Mouse (Mus musculus) megakaryocyte, adult 5-6 weeks (primary cell): ENCODE measurements around the gene H2al1b. TPM values are rescaled to one million over a fixed set of nuclear protein-coding genes. Genes with fewer than 3 reads are reported as not detected.
"Not testable (repeated sequence)": the region's sequence is repeated elsewhere in the genome, so short reads cannot be mapped to it uniquely, and the experiment has no call there.

Source experiments
- ATAC-seq: 2 replicates; pipeline ENCODE4 v1.8.0; 2016; ENCODE audit warnings: mild to moderate bottlenecking, inconsistent platforms; ENCODE audit not compliant: poor library complexity, severe bottlenecking
- total RNA-seq, 2 experiments: library from RNA; stranded (forward) in 1 of 2; stranded (reverse) in 1 of 2; fragments of 153-499, 151-499 nt in 1 of 2; fragments of 221-1000, 200-1000 nt in 1 of 2; gene quantifications; 2 replicates each; pipeline versions ENCODE4 v1.2.3 to v1.2.4; 2015 to 2017

Gene H2al1b
- not detected in 2 replicates for total RNA-seq (2015)
- total RNA-seq (2017), result not detected in 2 replicates

DNA sequence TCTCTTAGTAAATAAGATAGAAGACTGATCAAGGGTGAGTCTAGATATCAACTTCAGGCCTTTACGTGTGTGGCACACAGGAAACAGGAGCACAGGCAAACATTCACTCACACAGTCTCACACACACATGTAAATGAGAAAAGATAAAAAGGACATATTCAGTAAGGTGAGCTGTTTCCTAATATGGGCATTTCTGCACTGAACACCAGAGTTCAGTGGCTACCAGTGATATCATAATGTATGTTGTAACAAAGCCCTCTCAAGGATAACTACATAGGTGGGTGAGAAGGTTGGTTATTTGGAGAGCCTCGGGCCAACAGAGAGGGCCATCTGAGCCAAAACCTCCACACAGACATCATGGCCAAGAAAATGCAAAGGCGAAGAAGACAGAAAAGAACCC, at the start of gene H2al1b:
H2al1b (plus strand) TSS at position 301 of the 400 bp plus-strand sequence.
- not testable (repeated sequence) for ATAC-seq

DNA sequence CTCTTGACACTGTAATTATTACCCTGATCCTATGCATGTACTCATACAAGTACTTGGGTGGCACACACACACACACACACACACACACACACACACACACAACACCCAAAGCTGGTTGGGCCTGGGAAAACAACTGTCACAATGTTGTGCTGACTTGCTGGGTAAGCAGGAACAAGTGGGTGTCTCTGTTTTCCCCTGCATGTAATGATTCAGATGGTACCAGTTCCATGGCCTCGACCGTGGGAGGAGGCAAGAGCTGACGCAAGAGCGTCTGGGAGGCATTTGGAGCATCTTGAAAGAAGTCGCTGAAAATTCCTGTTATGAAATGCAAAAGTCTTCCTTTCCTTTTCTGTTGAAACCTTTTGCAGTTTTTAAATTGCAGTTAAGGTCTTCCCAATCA, 48.2 kb upstream of the H2al1b start:
- ATAC-seq, result no peak

DNA sequence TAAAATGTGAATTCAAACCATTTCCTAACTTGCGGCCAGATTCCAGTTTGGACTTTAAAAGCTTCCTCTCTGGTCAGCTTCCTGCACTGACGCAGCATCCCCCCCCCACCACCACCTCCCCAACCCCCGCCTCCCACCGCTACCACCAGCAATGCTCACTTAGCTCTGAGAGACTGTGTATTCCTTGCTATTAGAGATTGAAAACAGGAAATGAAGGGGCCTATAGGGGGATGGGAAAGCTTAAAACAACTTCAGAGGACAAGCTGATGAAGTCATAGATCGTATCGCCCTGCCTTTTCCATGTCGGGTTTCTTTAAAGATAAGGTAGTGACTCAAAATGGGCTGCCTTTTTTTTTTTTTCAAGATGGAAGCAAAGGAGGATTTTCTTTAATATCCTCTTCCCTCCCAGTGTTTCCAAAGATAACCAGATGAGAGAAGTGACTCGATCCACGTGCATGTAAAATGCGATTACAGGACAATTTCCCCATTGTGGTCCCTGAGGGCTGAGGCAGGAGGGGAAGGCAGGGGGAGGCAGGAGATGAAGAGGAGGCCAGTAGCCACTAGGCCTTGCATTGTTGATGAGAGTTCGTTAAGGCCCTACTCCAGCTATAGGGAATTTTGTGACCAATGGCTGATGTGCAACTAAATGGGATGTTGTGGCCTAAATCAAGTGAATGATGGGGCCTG, 47.6 kb upstream of the H2al1b start:
- ATAC-seq, result no peak

DNA sequence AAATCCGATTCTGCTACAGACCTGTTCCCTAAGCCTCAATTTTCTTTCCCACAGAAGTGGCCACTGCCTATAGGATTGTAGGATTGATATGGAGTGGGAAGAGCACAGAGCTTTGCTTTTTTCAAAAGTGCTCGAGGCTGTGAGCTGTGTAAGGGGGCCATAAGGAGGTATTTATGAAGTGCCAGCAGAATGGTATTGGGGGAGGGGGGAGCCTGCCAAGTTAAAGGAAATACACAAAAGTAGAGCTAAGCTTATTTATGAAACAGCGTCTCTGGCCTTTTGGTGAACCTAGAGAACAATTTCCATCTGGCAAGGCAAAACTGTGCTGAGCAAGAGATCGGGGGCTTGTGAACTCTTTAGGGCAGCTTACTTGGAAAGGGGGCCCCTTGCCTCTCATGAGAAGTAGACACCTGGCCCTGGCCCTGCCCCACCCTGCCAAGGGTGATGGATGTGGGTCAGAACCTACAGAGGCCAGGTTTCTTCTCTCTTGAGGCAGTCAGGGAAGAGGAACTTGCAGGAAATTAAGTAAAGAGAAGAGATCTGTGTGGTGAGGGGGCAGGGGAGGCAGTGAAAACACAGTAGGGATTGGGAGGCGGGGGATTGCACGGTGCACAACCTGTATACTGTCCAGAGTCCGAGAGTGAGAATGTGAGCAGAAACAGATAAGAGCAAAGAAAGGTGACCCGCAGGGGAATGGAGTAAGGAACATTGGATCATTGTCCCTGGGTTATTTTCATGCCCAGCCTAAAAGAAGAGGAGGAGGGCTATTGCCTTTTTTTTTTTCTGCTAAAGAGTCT, 46.5 kb upstream of the H2al1b start:
- no peak for ATAC-seq

DNA sequence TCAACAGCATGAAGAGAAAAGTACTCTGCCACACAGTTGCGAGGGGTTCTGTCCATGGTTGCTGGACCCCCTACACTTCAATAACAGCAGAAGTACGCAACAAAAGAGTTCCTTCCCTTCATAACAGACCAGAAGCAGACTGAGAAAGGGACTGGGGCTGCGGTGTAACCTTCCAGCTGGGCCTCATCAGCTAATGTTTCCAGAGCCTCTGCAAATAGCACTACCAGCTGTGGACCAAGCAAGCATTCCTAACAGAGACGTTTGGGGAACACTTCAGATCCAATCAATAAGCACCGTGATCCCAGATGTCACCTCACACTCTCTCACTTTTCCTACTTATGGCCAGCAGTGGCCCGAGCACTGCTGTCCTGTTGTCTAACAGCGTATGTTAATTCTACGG, 37.3 kb upstream of the H2al1b start:
- ATAC-seq, result no peak

DNA sequence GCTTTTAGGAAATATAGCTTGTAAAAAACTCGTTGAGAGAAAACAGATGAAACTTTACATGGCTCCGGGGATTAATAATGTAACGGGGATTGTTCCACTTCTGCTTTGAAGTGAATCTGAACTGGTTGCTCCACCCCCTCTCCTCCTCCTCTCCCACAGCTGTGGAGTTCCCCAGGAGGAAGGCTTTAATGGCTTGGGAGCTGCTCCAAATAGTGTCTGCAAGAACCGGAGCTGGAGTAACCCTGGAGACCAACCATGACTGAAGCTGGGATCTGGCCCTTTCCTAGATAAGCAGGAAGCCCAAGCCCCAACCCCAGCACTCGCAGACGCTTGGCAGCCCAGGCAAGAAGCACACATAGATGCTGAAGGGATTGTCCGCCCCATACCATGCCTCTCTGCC, 34.4 kb upstream of the H2al1b start:
- ATAC-seq, result no peak

DNA sequence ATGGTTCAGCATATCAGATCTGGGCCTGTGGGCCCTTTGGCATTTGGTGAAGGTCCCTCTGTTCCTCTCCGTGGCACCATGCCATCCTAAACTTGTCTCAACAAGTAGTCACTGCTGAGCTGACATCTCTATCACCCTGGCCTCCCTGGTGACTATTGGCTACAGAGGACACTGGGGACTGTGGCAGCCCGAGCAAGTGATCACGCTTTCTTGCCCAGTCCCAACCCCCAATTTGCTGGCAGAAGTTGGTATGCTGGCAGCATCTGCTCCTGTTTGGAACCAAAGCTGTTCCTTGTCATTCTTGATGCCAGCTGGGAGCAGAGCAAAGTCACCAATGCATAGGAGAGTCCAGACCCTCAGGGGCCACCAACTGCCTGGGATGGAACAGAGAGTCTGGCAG, 33.2 kb upstream of the H2al1b start:
- ATAC-seq, result no peak

DNA sequence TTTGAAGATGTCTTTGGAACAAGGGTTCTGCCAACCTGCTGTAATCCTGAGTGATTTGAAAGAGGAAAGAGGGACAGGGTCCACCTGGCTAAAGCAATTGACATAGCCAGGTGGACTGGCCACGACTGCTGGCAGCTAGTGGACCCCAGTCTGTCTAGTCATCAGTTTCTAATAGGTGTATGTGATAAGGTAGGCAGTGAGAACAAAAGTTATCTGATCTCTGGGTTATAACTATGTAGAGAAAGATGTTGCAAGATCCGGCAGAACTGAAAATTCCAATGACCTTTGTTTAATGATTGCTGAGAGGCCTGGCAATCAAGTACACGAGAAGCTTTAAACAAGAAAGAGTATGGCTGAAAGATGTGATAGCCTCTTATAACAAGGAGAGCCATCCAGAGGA, 29.0 kb upstream of the H2al1b start:
- ATAC-seq, result no peak

DNA sequence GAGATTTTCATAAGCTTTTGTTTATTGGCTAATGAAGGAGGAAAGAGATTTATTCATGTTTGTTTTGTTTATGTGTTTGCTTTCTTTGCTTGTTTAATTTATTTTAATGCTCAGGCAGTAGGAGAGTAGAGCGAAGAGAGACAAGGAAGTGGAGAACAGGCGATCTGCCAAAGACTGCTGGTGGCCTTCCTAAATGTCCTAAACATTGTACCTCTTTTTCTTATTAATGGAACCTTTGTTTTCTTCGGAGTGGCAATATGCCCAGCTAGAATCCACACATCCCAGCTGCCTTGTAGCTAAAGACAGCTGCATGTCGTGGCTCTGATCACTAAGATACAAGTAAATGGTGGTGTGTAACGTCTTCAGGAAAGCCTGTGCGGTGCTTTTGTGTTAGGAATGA, 25.1 kb upstream of the H2al1b start:
- ATAC-seq, result no peak

DNA sequence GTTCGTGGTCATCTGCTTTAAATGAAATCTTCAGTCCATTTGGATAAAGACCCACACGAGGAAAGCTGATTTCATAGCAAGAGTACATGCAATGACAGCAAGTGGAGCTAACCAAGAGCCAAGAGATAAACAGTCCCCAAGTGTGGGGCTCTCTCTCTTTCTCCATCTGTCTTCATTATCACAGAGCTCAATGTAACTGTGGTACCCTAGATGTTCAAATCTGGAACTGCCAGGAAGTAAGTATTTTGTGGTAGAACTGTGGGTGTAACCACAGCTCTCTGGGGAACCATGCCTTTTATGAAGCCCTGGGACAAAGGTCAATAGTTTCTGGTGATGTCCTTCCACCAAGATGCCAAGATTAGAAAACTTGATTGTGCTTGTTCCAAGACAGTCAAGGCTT, 21.5 kb upstream of the H2al1b start:
- no peak for ATAC-seq

DNA sequence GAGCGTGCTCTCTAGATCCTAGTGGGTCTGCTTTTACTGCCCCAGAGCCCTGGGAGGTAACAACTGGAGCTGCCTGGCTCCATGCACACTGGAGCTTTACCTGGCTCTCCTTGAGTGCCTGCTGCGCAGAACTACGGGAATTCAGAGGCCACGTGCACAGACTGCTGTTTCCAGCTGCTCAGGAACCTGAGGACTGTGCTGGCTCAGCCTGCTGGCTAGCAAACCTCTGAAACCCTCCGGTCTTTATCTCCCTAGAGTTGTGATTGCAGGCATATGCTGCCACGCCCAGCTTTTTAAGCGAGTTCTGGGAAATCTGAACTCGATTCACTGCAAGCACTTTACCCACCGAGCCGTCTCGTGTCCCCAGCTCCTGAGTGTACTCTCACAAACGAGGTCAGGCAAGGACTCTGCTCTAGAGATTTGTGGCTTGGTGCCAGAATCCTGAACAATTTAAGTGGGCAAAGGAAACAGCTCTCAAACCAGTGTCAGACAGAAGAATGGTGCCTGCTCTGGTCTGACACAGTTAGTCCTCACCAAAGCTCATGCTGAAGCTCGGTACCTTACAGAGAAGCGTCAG, 13.8 kb upstream of the H2al1b start:
- ATAC-seq, result no peak

DNA sequence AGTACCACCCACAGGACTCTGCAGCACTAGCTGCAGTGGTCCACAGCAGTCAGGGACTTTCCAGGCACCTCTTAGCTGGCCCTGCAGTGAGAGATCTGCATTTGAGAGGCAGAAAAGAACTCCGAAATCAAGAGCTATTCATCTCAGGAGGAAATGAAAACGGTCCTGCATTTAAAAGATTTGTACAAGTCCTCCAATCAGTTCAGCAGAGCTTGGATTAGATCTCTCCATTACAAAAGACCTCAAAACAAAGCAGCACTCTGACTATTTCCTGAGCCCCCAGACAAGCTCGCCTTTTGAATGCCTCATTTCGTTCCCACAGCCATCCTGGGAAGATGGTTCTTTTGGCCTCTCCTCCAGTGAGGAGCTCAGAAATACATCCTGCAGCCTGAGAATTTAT, 13.0 kb upstream of the H2al1b start:
- ATAC-seq, result no peak

DNA sequence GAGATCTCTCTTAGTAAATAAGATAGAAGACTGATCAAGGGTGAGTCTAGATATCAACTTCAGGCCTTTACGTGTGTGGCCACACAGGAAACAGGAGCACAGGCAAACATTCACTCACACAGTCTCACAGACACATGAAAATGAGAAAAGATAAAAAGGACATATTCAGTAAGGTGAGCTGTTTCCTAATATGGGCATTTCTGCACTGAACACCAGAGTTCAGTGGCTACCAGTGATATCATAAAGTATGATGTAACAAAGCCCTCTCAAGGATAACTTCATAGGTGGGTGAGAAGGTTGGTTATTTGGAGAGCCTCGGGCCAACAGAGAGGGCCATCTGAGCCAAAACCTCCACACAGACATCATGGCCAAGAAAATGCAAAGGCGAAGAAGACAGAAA, 3.3 kb upstream of the H2al1b start, which contains the start of gene H2al1a:
H2al1a (plus strand) TSS at position 301 of the 400 bp plus-strand sequence.
- ATAC-seq, result not testable (repeated sequence)

DNA sequence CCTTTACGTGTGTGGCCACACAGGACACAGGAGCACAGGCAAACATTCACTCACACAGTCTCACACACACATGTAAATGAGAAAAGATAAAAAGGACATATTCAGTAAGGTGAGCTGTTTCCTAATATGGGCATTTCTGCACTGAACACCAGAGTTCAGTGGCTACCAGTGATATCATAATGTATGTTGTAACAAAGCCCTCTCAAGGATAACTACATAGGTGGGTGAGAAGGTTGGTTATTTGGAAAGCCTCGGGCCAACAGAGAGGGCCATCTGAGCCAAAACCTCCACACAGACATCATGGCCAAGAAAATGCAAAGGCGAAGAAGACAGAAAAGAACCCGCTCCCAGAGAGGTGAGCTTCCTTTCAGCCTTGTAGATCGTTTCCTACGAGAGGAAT, 3.1 kb downstream of the H2al1b start, which contains the start of gene H2al1c:
H2al1c (plus strand) TSS at position 301 of the 400 bp plus-strand sequence.
- not testable (repeated sequence) for ATAC-seq

DNA sequence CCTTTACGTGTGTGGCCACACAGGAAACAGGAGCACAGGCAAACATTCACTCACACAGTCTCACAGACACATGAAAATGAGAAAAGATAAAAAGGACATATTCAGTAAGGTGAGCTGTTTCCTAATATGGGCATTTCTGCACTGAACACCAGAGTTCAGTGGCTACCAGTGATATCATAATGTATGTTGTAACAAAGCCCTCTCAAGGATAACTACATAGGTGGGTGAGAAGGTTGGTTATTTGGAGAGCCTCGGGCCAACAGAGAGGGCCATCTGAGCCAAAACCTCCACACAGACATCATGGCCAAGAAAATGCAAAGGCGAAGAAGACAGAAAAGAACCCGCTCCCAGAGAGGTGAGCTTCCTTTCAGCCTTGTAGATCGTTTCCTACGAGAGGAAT, 6.3 kb downstream of the H2al1b start, which contains the start of gene H2al1d:
H2al1d (plus strand) TSS at position 301 of the 400 bp plus-strand sequence.
- not testable (repeated sequence) for ATAC-seq

DNA sequence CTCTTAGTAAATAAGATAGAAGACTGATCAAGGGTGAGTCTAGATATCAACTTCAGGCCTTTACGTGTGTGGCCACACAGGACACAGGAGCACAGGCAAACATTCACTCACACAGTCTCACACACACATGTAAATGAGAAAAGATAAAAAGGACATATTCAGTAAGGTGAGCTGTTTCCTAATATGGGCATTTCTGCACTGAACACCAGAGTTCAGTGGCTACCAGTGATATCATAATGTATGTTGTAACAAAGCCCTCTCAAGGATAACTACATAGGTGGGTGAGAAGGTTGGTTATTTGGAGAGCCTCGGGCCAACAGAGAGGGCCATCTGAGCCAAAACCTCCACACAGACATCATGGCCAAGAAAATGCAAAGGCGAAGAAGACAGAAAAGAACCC, 9.4 kb downstream of the H2al1b start, which contains the start of gene H2al1e:
H2al1e (plus strand) TSS at position 301 of the 400 bp plus-strand sequence.
- not testable (repeated sequence) for ATAC-seq

DNA sequence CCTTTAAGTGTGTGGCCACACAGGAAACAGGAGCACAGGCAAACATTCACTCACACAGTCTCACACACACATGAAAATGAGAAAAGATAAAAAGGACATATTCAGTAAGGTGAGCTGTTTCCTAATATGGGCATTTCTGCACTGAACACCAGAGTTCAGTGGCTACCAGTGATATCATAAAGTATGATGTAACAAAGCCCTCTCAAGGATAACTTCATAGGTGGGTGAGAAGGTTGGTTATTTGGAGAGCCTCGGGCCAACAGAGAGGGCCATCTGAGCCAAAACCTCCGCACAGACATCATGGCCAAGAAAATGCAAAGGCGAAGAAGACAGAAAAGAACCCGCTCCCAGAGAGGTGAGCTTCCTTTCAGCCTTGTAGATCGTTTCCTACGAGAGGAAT, 12.6 kb downstream of the H2al1b start, which contains the start of gene H2al1f:
H2al1f (plus strand) TSS at position 301 of the 400 bp plus-strand sequence.
- not testable (repeated sequence) for ATAC-seq

DNA sequence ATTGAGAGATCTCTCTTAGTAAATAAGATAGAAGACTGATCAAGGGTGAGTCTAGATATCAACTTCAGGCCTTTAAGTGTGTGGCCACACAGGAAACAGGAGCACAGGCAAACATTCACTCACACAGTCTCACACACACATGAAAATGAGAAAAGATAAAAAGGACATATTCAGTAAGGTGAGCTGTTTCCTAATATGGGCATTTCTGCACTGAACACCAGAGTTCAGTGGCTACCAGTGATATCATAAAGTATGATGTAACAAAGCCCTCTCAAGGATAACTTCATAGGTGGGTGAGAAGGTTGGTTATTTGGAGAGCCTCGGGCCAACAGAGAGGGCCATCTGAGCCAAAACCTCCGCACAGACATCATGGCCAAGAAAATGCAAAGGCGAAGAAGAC, 15.7 kb downstream of the H2al1b start, which contains the start of gene H2al1g:
H2al1g (plus strand) TSS at position 301 of the 400 bp plus-strand sequence.
- ATAC-seq, result not testable (repeated sequence)

DNA sequence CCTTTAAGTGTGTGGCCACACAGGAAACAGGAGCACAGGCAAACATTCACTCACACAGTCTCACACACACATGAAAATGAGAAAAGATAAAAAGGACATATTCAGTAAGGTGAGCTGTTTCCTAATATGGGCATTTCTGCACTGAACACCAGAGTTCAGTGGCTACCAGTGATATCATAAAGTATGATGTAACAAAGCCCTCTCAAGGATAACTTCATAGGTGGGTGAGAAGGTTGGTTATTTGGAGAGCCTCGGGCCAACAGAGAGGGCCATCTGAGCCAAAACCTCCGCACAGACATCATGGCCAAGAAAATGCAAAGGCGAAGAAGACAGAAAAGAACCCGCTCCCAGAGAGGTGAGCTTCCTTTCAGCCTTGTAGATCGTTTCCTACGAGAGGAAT, 19.0 kb downstream of the H2al1b start, which contains the start of gene H2al1h:
H2al1h (plus strand) TSS at position 301 of the 400 bp plus-strand sequence.
- ATAC-seq, result not testable (repeated sequence)

DNA sequence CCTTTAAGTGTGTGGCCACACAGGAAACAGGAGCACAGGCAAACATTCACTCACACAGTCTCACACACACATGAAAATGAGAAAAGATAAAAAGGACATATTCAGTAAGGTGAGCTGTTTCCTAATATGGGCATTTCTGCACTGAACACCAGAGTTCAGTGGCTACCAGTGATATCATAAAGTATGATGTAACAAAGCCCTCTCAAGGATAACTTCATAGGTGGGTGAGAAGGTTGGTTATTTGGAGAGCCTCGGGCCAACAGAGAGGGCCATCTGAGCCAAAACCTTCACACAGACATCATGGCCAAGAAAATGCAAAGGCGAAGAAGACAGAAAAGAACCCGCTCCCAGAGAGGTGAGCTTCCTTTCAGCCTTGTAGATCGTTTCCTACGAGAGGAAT, 22.1 kb downstream of the H2al1b start, which contains the start of gene H2al1i:
H2al1i (plus strand) TSS at position 301 of the 400 bp plus-strand sequence.
- not testable (repeated sequence) for ATAC-seq

DNA sequence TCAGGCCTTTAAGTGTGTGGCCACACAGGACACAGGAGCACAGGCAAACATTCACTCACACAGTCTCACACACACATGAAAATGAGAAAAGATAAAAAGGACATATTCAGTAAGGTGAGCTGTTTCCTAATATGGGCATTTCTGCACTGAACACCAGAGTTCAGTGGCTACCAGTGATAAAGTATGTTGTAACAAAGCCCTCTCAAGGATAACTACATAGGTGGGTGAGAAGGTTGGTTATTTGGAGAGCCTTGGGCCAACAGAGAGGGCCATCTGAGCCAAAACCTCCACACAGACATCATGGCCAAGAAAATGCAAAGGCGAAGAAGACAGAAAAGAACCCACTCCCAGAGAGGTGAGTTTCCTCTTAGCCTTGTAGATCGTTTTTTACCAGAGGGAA, 25.3 kb downstream of the H2al1b start, which contains the start of gene H2al1j:
H2al1j (plus strand) TSS at position 301 of the 400 bp plus-strand sequence.
- ATAC-seq, result not testable (repeated sequence)
